Mouse (Mus musculus) CH12.LX (cell line): ENCODE measurements around the gene Efcab2. TPM values are rescaled to one million over a fixed set of nuclear protein-coding genes. Genes with fewer than 3 reads are reported as not detected.

ENCODE experiments used
- DNase-seq: peaks from one replicate; pipeline ENCODE4 v3.0.0-alpha.2; 2013; ENCODE audit errors: extremely low read depth
- H3K27ac ChIP-seq: 2 replicates; pipeline ENCODE4 v1.5.1; 2012; ENCODE audit warnings: low read depth, mild to moderate bottlenecking, control low read depth, moderate library complexity; ENCODE audit not compliant: insufficient read depth
- H3K27me3 ChIP-seq: replicated peaks from 2 replicates; pipeline ENCODE3; 2012; ENCODE audit warnings: inconsistent platforms
- H3K36me3 ChIP-seq, 2 experiments: replicated peaks in 1 of 2; 2 replicates each; pipeline versions ENCODE3 to v1.6.1; 2012; ENCODE audit warnings: inconsistent platforms in 1 of 2, low read length in 1 of 2, mild to moderate bottlenecking in 1 of 2, mixed read lengths in 1 of 2, moderate library complexity in 1 of 2; ENCODE audit not compliant: control insufficient read depth in 1 of 2, insufficient read depth in 1 of 2
- H3K4me1 ChIP-seq, 2 experiments: 2 replicates each; pipeline ENCODE4 v1.6.1; 2012; ENCODE audit warnings: inconsistent platforms in 1 of 2, moderate library complexity in 1 of 2; ENCODE audit not compliant: insufficient read depth in 2 of 2, control insufficient read depth in 1 of 2
- H3K4me2 ChIP-seq: 2 replicates; pipeline ENCODE4 v1.6.1; 2012; ENCODE audit warnings: low read depth, mild to moderate bottlenecking, control low read depth; ENCODE audit not compliant: poor library complexity, insufficient read depth, severe bottlenecking
- H3K4me3 ChIP-seq, 3 experiments: fragments of 150-350 bp in 1 of 3; sonication (generic) in 1 of 3; replicated peaks in 1 of 3; 2 replicates each; pipeline versions ENCODE3 to v1.5.1; 2011 to 2012; ENCODE audit warnings: low read depth in 2 of 3, low read length in 2 of 3, mild to moderate bottlenecking in 2 of 3, moderate library complexity in 2 of 3, control low read depth in 1 of 3, improper control_type of control experiment in 1 of 3, inconsistent platforms in 1 of 3, mixed read lengths in 1 of 3; ENCODE audit not compliant: poor library complexity in 1 of 3
- H3K79me2 ChIP-seq: replicated peaks from 2 replicates; pipeline ENCODE4 v1.6.1; 2012; ENCODE audit warnings: mild to moderate bottlenecking, moderate library complexity; ENCODE audit not compliant: control insufficient read depth, poor library complexity, insufficient read depth, severe bottlenecking; ENCODE audit errors: extremely low read depth
- H3K9ac ChIP-seq: 2 replicates; pipeline ENCODE4 v1.6.1; 2012; ENCODE audit warnings: low read depth, mild to moderate bottlenecking, control low read depth, moderate library complexity; ENCODE audit not compliant: insufficient read depth
- H3K9me3 ChIP-seq: replicated peaks from 2 replicates; pipeline ENCODE3; 2012; ENCODE audit warnings: low read length, inconsistent platforms, mixed read lengths
- CTCF ChIP-seq, 2 experiments: IDR thresholded peaks in 1 of 2; conservative IDR thresholded peaks in 1 of 2; 2 replicates each; pipeline ENCODE4 v1.5.1; 2011 to 2012; ENCODE audit warnings: low read depth in 2 of 2, low read length in 2 of 2, improper control_type of control experiment in 1 of 2, inconsistent platforms in 1 of 2, mild to moderate bottlenecking in 1 of 2, moderate library complexity in 1 of 2
- EP300 ChIP-seq: IDR thresholded peaks from 2 replicates; pipeline ENCODE4 v1.6.1; 2011; ENCODE audit warnings: low read length, improper control_type of control experiment
- ETS1 ChIP-seq: conservative IDR thresholded peaks from 2 replicates; pipeline ENCODE4 v1.6.1; 2012; ENCODE audit warnings: low read depth, mild to moderate bottlenecking, inconsistent platforms, low read length, improper control_type of control experiment, moderate library complexity
- JUND ChIP-seq: conservative IDR thresholded peaks from 2 replicates; pipeline ENCODE4 v1.6.1; 2011; ENCODE audit warnings: low read depth, low read length, improper control_type of control experiment
- MXI1 ChIP-seq: IDR thresholded peaks from 2 replicates; pipeline ENCODE4 v1.6.1; 2011; ENCODE audit warnings: mild to moderate bottlenecking, low read depth, low read length, improper control_type of control experiment
- RAD21 ChIP-seq: IDR thresholded peaks from 2 replicates; pipeline ENCODE4 v1.6.1; 2011; ENCODE audit warnings: low read depth, mild to moderate bottlenecking, low read length, improper control_type of control experiment, moderate library complexity
- SMC3 ChIP-seq: IDR thresholded peaks from 2 replicates; pipeline ENCODE4 v1.6.1; 2011; ENCODE audit warnings: low read depth, low read length, improper control_type of control experiment
- TBP ChIP-seq: conservative IDR thresholded peaks from 2 replicates; pipeline ENCODE4 v1.6.1; 2011; ENCODE audit warnings: low read depth, low read length, improper control_type of control experiment
- ZMIZ1 ChIP-seq: IDR thresholded peaks from 2 replicates; pipeline ENCODE4 v1.6.1; 2012; ENCODE audit warnings: low read depth, mild to moderate bottlenecking, inconsistent platforms, low read length, improper control_type of control experiment
- dilution Hi-C: fragments of 300-500 bp; cut with MboI; formaldehyde crosslinking; loops from 2 replicates; pipeline ENCODE4 v1.14.3; 2020; ENCODE audit warnings: low sequenced_read_pairs; ENCODE audit not compliant: extremely low pct_unique_long_range_greater_than_20kb, extremely low pct_ligation_motif_present
- in situ Hi-C: fragments of 300-500 bp; cut with MboI; formaldehyde crosslinking; loops from 3 replicates; pipeline ENCODE4 v1.14.3; 2019; ENCODE audit warnings: low sequenced_read_pairs, low pct_ligation_motif_present, low pct_unique_long_range_greater_than_20kb, mixed read lengths
- polyA plus RNA-seq: library from polyadenylated mRNA; unstranded; fragments of >175 nt; gene quantifications from 2 replicates; pipeline ENCODE4 v1.2.1, GENCODE M21; 2012; ENCODE audit warnings: low read depth; ENCODE audit not compliant: insufficient read length
- total RNA-seq, 2 experiments: library from RNA; depleted of rRNA; stranded (reverse); fragments of 300-350 nt in 1 of 2; fragments of >200 nt in 1 of 2; gene quantifications; 2 replicates each; pipeline ENCODE4 v1.2.3; 2012 to 2014

Efcab2 gene
- total and polyA plus RNA-seq, 3 experiments, result 1.2 to 3.2 (median 1.8) TPM

- in situ Hi-C loops, result no loop called here
- Histone ChIP-seq H3K79me2 (no peaks in the 10 kb centered on the region), H3K27ac (no peak overlapping the region), H3K4me1 (peaks cover 0 to 4% of the 10 kb centered on the region in 2 experiments; a peak in 2 of 4 replicates), H3K9me3 (no peaks in the 10 kb centered on the region), H3K4me2 (no peak overlapping the region), H3K36me3 (no peaks in the 10 kb centered on the region), H3K4me3 (no peak overlapping the region), H3K9ac (no peak overlapping the region)
- dilution Hi-C loops, result no loop called here
- no peak for DNase-seq
- TF ChIP-seq RAD21, result peak; percentile 29
- no peak for TF ChIP-seq TBP
- TF ChIP-seq CTCF (conservative IDR thresholded peaks at IDR 0.05 in 1 of 2, IDR thresholded peaks at IDR 0.05 in 1 of 2; ENCODE audit: low read depth in 2 of 2, low read length in 2 of 2), result peak in 1 of 2 experiments; percentile 54; a peak in 2 of 4 replicates
- TF ChIP-seq SMC3, result peak; percentile 31; the same call in 1 of the 2 replicates
- TF ChIP-seq, all 38 proteins: peak for 3
- H3K27me3 ChIP-seq, result no peaks in the 10 kb centered on the region
Measured at GRCm38 (mm10) chr1:178360702-178361101, 45.2 kb upstream of the Efcab2 start.

- Histone ChIP-seq H3K9ac (no peak overlapping the region), H3K4me1 (peaks cover 7 to 10% of the 10 kb centered on the region in 2 experiments), H3K4me3 (no peak overlapping the region), H3K27me3 (no peaks in the 10 kb centered on the region), H3K9me3 (no peaks in the 10 kb centered on the region), H3K27ac (no peak overlapping the region), H3K36me3 (no peaks in the 10 kb centered on the region), H3K4me2 (no peak overlapping the region), H3K79me2 (peaks cover 3% of the 10 kb centered on the region; the same call in 1 of the 2 replicates)
- no peak for TF ChIP-seq RAD21
- no peak for DNase-seq
- dilution Hi-C loops, result no loop called here
- in situ Hi-C loops, result no loop called here
Measured at GRCm38 (mm10) chr1:178365171-178365570, 40.7 kb upstream of the Efcab2 start.

GRCm38 (mm10) chr1:178368121-178368520 lies 37.8 kb upstream of the Efcab2 start:
- peaks cover 3% of the 10 kb centered on the region; the same call in 1 of the 2 replicates for H3K79me2 ChIP-seq
- H3K27ac ChIP-seq, result no peak overlapping the region
- peaks cover 9 to 24% of the 10 kb centered on the region in 2 experiments; a peak in 3 of 4 replicates for H3K4me1 ChIP-seq
- no peak for DNase-seq
- H3K4me2 ChIP-seq, result no peak overlapping the region
- H3K27me3 ChIP-seq, result no peaks in the 10 kb centered on the region
- in situ Hi-C loops (no loop called here), dilution Hi-C loops (no loop called here)
- TF ChIP-seq JUND (no peak), ZMIZ1 (no peak), RAD21 (no peak), EP300 (no peak), ETS1 (no peak), MXI1 (no peak)
- no peak overlapping the region for H3K9ac ChIP-seq
- H3K4me3 ChIP-seq, result no peak overlapping the region
- H3K9me3 ChIP-seq, result no peaks in the 10 kb centered on the region
- H3K36me3 ChIP-seq, result no peaks in the 10 kb centered on the region
